Mouse (Mus musculus) lung, adult 18-20 months (tissue): ENCODE results near the gene Tmem182.

Experiments used
- DNase-seq, 2 experiments: peaks; one replicate each; pipeline ENCODE4 v3.0.0; 2022; ENCODE audit warnings: mixed read lengths in 2 of 2

Gene Tmem182

DNA sequence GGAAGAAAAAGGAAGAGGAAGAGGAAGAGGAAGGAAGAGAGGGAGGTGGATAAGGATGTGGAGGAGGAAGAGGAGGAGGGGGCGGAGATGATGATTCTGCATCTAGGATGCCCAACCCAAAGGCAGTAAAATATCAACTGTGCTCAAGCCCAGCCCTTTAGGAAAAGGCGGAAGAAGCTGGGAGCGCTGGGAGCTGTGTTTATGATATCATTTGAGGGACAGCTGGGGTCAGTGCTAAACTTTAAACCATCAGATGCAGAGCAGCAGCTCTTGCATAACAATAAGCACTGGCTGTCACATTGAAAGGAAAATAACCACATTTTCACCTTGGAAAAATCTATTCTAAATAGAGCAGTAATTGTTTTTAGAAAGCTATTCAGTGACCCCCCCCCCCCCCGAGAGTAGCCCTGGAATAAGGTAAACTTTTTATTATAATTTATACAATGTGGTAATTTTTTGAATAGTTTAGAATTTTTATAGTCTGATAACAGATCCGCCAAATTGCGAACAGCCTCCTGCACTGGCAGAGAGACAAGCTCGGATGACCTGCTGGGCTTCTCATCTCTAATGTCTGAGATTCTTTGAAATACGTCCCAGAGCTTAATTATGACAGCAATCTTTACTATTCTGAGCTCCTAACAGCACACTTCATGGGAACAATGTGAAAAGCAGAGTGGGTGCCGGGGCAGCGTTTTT lies 68.5 kb downstream of the Tmem182 start:
- DNase-seq: no peak

DNA sequence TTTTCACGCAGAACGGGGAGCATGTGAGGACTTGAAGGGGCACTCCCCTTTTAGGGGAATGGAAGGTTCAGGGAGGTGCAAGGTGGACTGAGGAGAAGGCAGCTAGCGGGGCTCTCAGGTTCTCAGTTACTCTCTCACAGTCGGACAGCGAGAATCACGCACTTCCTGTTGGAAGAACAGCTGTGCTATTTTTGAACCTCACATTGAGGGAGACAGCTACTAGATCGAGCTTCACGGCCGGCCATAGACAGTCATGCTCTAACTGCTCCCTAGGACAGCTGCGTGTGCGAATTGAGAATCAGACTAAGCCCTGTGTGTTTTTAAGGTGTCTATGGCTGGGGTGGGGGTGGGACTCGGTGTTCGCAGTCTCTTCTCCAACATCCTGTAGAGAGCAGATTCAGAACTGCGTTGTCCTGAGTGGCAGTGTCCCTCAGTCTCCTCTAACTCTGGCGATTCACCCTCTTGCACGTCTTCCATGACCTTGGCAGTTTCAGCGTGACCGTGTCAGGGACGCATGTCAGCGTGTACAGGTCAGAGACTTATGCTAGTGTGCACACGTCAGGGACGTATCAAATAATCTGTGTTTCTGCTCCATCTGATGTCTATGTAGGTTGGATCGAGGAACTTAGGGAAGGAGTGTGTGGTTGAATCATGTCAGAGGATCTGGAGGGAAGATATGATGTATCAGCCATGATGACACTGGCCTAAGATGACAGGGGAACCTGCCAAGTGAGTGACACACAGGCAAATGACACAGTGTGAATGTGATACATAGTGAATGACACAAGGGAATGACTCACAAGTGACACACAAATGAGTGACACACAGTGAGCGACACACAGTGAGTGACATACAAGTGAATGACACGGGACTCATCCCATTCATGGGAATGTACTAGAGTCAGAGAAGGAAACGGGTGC lies 69.3 kb downstream of the Tmem182 start:
- DNase-seq: no peak

DNA sequence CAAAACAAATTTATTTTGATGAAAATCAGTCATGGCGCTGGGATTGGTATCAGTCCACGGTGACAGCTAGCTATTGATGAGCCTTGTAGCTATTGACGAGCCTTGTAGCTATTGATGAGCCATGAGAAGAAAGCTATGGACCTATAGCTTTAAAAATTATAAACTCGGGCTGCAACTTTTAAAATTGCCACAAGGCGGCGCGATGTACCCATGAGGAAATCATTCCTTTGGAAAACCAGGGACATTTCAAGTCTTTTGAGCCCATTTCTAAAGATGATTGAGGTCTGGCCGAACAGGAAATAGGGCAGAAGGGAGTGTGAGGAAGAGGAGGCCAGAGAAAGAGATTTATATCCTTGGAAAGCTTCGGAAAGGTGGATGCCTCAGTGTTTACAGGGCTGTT lies 73.7 kb downstream of the Tmem182 start:
- DNase-seq: peak in 1 of 2 experiments; percentile 2

DNA sequence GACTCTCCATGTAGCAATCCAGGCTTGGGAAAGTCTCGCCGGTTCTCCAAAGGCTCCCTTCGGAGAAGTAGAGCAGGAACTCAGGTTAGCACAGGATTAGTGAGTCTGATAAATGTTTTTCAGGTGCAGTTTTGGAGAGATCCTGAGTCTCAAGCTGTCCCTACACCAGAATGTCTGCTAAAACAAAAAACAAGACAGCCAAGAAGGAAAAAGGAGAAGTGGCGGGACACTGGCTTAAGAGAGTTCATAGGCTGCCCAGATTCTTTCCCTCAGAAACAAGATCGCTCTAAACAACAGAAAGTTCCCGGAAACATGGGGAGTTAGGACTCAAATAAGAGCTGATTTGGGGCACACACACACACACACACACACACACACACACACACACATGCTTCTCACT lies 74.1 kb downstream of the Tmem182 start:
- DNase-seq: no peak

DNA sequence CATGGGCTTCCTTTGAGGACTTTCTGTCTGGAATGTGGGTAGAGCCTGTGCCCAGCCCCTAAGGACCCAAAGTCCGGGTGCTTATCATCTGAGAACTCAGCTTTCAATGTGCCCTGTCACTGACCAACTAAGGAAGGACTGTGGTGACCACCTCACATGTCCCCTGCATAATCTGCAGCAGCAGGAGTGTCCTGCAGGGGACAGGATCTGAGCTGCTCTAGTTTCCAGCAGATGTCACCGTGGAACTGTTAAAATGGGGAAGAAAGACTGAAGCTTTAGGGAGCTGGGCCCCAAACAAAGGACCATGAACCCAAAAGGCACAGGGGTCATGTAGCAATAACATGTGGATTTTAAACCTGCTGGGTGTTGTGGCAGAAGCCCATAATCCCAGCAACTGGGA lies 75.1 kb downstream of the Tmem182 start:
- no peak for DNase-seq

DNA sequence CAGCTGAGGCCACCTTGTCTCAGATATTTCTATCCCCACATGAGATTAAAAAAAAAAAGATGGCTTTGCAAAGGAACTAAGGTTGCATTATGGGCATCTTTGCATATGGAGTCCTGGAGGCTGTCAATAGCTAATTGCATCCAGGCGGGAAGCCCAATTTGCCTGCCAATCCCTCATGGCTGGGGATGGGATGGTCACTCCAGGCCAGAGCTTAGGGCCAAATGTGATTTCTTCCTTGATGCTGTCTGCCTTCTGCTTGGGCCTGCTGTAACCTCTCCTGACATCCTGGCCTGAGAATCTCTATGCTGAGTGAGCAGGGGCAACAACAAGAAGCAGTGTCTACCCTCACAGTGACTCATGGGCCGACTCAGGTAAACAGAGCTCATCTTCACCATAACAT lies 78.5 kb downstream of the Tmem182 start:
- DNase-seq: no peak

DNA sequence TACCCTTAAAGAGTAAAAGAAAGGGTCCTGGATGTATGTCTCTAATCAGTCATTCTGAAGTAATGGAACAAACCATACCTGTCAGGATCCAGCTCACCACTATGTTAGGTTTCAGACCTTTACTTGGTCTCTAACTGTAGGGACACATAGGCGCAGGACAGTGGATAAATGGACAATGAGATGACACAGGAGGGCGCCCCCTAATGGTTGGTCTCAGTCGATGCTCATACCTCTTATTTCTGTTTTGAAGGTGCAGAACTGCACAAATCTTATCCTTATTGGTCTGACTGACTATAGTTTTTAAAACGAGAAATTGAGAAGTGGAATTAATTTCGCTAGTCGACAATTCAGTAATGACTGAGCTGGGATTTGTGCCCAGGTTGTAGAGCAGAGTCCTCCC lies 79.5 kb downstream of the Tmem182 start:
- no peak for DNase-seq

DNA sequence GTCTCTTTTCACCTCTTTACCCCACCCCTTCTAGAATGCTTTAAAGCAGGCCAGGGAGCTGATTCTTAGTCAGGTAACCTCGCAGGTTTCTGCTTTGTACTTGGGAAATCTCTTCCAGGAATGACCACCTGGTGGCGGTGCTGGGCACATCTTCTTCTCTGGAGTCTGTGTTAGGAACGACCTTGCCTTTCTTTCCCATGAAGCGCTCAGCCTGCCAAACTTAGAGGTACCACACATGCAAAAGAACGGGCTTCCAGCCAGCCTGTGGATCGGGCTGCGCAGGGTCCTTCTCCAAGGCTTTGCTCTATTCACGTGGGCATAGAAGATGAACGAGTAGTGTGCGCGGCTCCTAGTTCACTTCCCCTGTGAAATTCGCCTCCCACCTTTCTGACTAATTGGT lies 82.3 kb downstream of the Tmem182 start:
- DNase-seq: peak in 1 of 2 experiments; percentile 1

DNA sequence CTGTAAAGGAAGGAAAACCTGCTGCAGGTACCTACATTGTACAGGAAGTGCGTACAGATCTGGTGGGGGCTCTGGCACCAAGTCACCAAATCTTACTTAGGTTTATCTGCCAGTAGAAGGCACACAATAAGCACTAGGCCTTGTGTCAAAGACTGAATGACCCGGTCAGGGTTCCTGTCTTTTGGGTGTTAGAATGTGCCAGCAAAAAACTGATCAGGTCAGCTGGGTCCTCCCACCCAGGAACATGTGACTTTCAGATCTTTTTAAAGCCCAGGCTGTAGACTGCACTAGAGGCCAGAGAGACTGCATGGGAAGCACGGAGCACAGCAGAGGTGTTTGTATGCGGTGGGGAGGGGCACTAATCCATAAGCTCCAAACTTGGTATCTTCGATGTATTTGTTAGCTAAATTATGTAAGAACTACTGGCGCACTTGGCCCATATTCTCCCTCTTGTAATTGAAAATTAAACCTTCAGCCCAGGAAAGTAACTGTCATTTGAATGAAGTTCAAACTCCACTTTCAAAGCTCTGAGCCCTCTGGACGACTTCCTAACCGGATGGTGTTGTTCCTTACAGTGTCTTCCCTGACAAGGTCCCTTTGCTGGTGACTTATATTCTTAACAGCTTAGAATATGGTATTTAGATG lies 83.1 kb downstream of the Tmem182 start:
- DNase-seq: no peak

DNA sequence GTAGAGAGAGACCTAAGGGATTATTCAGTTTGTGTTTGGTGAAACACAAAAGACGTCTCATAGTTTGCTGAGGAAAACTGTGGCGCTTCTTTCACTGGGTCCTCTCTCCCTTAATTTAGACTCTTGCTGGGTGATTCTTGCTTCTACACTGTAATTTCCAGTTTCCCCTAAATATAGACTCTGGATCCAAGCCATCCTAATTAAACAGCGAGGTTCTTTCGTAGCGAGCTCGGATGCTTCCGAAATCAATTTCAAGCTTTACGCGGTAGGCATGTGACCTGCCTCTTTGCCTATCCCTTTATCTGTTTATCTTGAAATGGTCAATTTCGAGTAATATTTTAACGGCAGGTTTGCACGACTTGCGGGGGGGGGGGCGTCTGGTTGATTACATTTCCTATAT lies 84.2 kb downstream of the Tmem182 start:
- DNase-seq: no peak

DNA sequence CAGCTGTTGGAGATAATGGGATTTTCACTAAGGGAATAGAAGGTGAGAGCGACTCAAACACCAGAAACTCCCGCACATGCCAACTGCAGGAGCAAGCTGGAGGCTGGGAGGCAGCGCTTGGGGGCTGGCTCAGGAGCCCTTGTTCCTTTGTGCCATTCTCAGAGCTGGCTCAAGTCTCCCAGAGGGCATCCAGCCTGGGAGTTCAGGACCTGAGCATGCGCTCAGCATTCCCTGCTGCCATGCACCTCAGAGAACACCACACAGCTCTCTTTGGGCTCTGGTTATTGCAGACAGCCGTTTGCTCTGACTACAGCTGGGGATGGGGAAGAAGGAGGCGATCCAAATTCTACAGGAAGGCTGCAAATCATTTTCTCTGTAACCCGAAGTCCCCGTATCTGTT lies 84.8 kb downstream of the Tmem182 start:
- DNase-seq: no peak

DNA sequence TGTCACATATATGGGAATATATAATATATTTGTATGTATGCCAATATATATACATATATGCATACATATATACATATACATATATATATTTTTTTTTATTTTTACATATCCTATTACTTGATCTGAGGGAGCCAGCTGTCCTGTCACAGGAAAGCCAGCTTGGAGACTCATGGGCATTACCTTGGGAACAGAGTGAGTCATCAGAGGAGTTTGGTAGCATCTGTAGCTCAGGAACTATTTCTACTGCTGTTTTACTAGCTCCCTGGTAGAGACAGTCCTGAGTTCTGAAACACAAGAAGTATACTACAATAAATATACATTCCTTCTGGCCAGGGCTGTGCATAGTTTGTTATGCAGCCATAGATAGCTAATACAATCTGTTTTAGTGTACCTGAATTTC lies 98.3 kb downstream of the Tmem182 start:
- no peak for DNase-seq
